Mouse (Mus musculus) large intestine, adult 2 months (tissue): ENCODE results near the gene Tprn. TPM values are rescaled to one million over a fixed set of nuclear protein-coding genes. Genes with fewer than 3 reads are reported as not detected.

Source experiments
- polyA plus RNA-seq: library from polyadenylated mRNA; depleted of rRNA; stranded (reverse); fragments of >200 nt; gene quantifications from 2 replicates; pipeline ENCODE4 v1.2.3, GENCODE M21; 2012; rRNA removed

The Tprn gene
- polyA plus RNA-seq, 1 experiment, result 278 TPM

Other genes starting within 250 kb of the Tprn start
- gene Nsmf, start 208.3 kb upstream of the Tprn start, polyA plus RNA-seq, result 48.7 and 62.3 TPM in 2 replicates
- gene Entpd8, start 182.3 kb upstream of the Tprn start, polyA plus RNA-seq, result 176 and 274 TPM in 2 replicates
- gene Noxa1, start 167.5 kb upstream of the Tprn start, polyA plus RNA-seq, result 39.3 and 46.9 TPM in 2 replicates
- gene Nrarp, start 81.9 kb upstream of the Tprn start, polyA plus RNA-seq, result 23.6 and 24.9 TPM in 2 replicates
- 22.7 and 31.7 TPM in 2 replicates for gene Tor4a, start 65.7 kb upstream of the Tprn start, polyA plus RNA-seq
- 60.9 and 89.7 TPM in 2 replicates for gene Nelfb, start 51.1 kb upstream of the Tprn start, polyA plus RNA-seq
- not detected in 2 replicates for gene Stpg3, start 48.0 kb upstream of the Tprn start, polyA plus RNA-seq
- not detected in 2 replicates for gene Fam166a, start 43.9 kb upstream of the Tprn start, polyA plus RNA-seq
- 937 and 978 TPM in 2 replicates for gene Tubb4b, start 37.9 kb upstream of the Tprn start, polyA plus RNA-seq
- 0.52 and 2.9 TPM in 2 replicates for gene Slc34a3, start 28.3 kb upstream of the Tprn start, polyA plus RNA-seq
- gene Rnf224, start 25.8 kb upstream of the Tprn start, polyA plus RNA-seq, result not detected in 2 replicates
- gene Rnf208, start 20.4 kb upstream of the Tprn start, polyA plus RNA-seq, result 18.0 and 33.6 TPM in 2 replicates
- 1.6 and 1.8 TPM in 2 replicates for gene Cysrt1, start 20.2 kb upstream of the Tprn start, polyA plus RNA-seq
- gene AL732309.1, start 15.8 kb upstream of the Tprn start, polyA plus RNA-seq, result 24.7 and 33.9 TPM in 2 replicates
- gene Tmem203, start 7.2 kb upstream of the Tprn start, polyA plus RNA-seq, result 30.4 and 35.0 TPM in 2 replicates
- gene Ssna1, start 9.8 kb downstream of the Tprn start, polyA plus RNA-seq, result 47.8 and 56.0 TPM in 2 replicates
- 64.2 and 103 TPM in 2 replicates for gene Anapc2, start 9.9 kb downstream of the Tprn start, polyA plus RNA-seq
- not detected in 2 replicates for gene Tmem210, start 25.5 kb downstream of the Tprn start, polyA plus RNA-seq
- 92.7 and 108 TPM in 2 replicates for gene Lrrc26, start 27.3 kb downstream of the Tprn start, polyA plus RNA-seq
- 0.48 and 0.63 TPM in 2 replicates for gene Grin1, start 56.6 kb downstream of the Tprn start, polyA plus RNA-seq
- gene Man1b1, start 69.7 kb downstream of the Tprn start, polyA plus RNA-seq, result 27.5 and 31.2 TPM in 2 replicates
- gene Dpp7, start 93.7 kb downstream of the Tprn start, polyA plus RNA-seq, result 24.2 and 28.6 TPM in 2 replicates
- 61.6 and 68.8 TPM in 2 replicates for gene Uap1l1, start 103.1 kb downstream of the Tprn start, polyA plus RNA-seq
- gene Sapcd2, start 109.7 kb downstream of the Tprn start, polyA plus RNA-seq, result 26.0 and 26.7 TPM in 2 replicates
- 36.7 and 40.4 TPM in 2 replicates for gene Entpd2, start 133.3 kb downstream of the Tprn start, polyA plus RNA-seq
- gene Npdc1, start 136.7 kb downstream of the Tprn start, polyA plus RNA-seq, result 91.9 and 126 TPM in 2 replicates
- 0.52 and 0.88 TPM in 2 replicates for gene Fut7, start 160.6 kb downstream of the Tprn start, polyA plus RNA-seq
- gene Abca2, start 166.1 kb downstream of the Tprn start, polyA plus RNA-seq, result 7.5 and 12.4 TPM in 2 replicates
- 1.3 and 1.4 TPM in 2 replicates for gene Clic3, start 194.2 kb downstream of the Tprn start, polyA plus RNA-seq
- 45.6 and 48.9 TPM in 2 replicates for gene Paxx, start 198.5 kb downstream of the Tprn start, polyA plus RNA-seq
- 0.53 and 1.0 TPM in 2 replicates for gene Ptgds, start 207.4 kb downstream of the Tprn start, polyA plus RNA-seq
- gene Lcn12, start 231.3 kb downstream of the Tprn start, polyA plus RNA-seq, result not detected in 2 replicates
- 26.7 and 31.7 TPM in 2 replicates for gene Fbxw5, start 238.1 kb downstream of the Tprn start, polyA plus RNA-seq
- 2.1 and 2.9 TPM in 2 replicates for gene C8g, start 239.1 kb downstream of the Tprn start, polyA plus RNA-seq